Mouse (Mus musculus): ENCODE measurements around the gene Opcml.

DNA sequence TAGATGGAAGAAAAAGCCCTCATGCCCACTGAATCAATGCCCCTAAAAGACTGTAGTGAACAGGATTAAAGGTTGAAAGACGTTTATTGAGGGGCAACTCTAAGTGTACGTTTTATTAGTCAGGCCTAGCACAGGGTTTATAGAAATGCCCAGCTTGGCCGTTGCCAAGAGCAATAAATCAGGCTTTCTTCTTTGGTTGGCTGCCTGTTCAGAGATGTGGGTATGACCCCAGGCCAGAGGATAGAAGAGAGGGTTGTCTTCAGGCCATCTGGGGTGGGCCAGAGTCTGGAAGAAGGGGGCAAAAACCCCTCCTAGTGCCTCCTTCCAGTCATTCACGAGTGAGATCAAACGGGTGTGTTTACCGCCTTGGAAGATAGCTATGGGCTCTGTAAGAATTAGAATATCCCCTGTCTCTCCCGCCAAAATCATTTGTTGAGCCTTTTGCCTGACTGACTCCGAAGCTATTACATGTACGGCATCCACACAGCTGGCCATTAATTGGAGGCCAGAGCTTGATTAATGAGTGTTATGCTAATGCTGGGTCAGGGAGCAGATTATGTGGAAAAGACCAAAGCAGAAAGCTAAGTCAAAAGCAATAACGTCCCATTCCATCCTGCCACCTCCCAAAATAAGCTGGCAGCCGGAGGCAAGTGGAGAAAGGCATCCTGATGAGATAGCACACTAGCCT lies 154.9 kb downstream of the Opcml start:
- TF ChIP-seq POLR2A (IDR thresholded peaks at IDR 0.05; ENCODE audit: insufficient read depth, low read length) (no peak), CTCF (IDR thresholded peaks at IDR 0.05; ENCODE audit: low read depth, low read length) (no peak), EP300 (IDR thresholded peaks at IDR 0.05; ENCODE audit: insufficient read depth, low read depth, low read length) (no peak)

Data from ES-Bruce4 (cell line).